Mouse (Mus musculus): ENCODE results near the gene Dnmt1. TPM values are rescaled to one million over a fixed set of nuclear protein-coding genes. Genes with fewer than 3 reads are reported as not detected.

Dnmt1 gene
- total and polyA plus RNA-seq, 3 experiments, result 412 to 1,953 (median 681) TPM

DNA sequence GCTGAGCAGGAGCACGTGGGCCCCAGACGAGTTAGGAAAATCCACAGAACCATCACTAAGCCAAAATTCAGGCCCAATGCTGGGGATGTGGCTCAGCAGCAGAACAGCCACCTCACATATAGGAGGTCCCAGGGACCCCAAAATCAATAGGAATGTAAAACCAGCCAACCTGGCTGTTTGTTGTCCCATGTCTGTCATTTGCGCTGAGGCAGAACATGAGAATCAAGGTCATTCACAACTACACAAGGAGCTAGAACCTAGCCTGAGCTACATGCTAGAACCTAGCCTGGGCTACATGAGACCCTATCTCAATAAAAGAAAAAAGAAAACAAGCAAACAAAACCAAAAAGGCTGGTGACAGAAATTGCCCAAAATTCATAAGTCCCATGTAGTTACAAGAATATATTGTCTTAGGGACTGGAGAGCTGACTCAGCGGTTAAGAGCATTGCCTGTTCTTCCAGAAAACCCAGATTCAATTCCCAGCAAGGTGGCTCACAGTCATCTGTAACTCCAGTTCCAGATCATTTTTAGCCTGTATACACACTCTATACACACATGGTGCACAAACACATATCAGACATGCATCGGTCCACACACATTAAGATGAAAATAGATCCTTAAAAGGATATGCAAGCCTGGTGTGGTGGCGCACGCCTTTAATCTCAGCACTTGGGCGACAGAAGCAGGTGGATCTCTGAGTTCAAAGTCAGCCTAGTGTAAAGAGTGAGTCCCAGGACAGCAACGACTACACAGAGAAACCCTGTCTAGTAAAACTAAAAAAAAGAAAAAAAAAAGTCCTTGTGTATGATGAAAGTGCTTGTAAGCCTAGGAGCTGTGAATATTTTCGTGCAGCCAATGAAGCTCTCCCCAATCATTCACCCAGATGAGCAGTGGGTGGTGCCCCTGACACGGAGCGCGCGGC, 82.3 kb downstream of the Dnmt1 start:
- peaks cover 6 to 17% of the 10 kb centered on the region in 2 experiments for H3K36me3 ChIP-seq (ENCODE audit: control insufficient read depth in 1 of 2, insufficient read depth in 2 of 2, low read length in 2 of 2)
- TF ChIP-seq TBP (IDR thresholded peaks at IDR 0.05; ENCODE audit: low read depth, low read length) (peak; percentile 96), GABPA (IDR thresholded peaks at IDR 0.05; ENCODE audit: low read depth, low read length) (no peak)
- H3K27ac ChIP-seq (ENCODE audit: control insufficient read depth, low read depth, low read length), result peak overlapping the region; percentile 92
- H3K9me3 ChIP-seq (replicated peaks; ENCODE audit: insufficient read depth, low read length), result no peaks in the 10 kb centered on the region
- H3K4me3 ChIP-seq (ENCODE audit: control insufficient read depth in 1 of 2, insufficient read depth in 1 of 2, low read depth in 2 of 2, low read length in 2 of 2), result peak overlapping the region; percentile 54 to 56
- H3K4me1 ChIP-seq (ENCODE audit: control insufficient read depth in 1 of 2, insufficient read depth in 2 of 2, low read length in 2 of 2), result peaks cover 8 to 30% of the 10 kb centered on the region in 2 experiments; a peak in 3 of 4 replicates
- peak overlapping the region; percentile 74 for H3K9ac ChIP-seq (ENCODE audit: control insufficient read depth, low read depth, low read length, poor library complexity, severe bottlenecking)
- H3K79me2 ChIP-seq (ENCODE audit: control insufficient read depth, insufficient read depth, low read length, poor library complexity), result peaks cover 10% of the 10 kb centered on the region
- H3K27me3 ChIP-seq (ENCODE audit: control insufficient read depth in 1 of 2, insufficient read depth in 2 of 2, low read length in 2 of 2), result no peaks in the 10 kb centered on the region
- no peak for DNase-seq (ENCODE audit: low read depth, low spot score)

- DNase-seq (ENCODE audit: low read depth, low spot score), result peak; percentile 61
- TF ChIP-seq MYB (IDR thresholded peaks at IDR 0.05; ENCODE audit: low read depth, low read length), result no peak
- TF ChIP-seq GATA1 (IDR thresholded peaks at IDR 0.05; ENCODE audit: low read depth, low read length), result 0 out of 2 replicates have a peak, but pooled peaks have one; percentile 9
- no peaks in the 10 kb centered on the region for H3K9me3 ChIP-seq (replicated peaks; ENCODE audit: insufficient read depth, low read length)
- peak overlapping the region; percentile 74 for H3K9ac ChIP-seq (ENCODE audit: control insufficient read depth, low read depth, low read length, poor library complexity, severe bottlenecking)
- H3K36me3 ChIP-seq (ENCODE audit: control insufficient read depth in 1 of 2, insufficient read depth in 2 of 2, low read length in 2 of 2), result peaks cover 14 to 25% of the 10 kb centered on the region in 2 experiments
- peak overlapping the region; percentile 54 to 56 for H3K4me3 ChIP-seq (ENCODE audit: control insufficient read depth in 1 of 2, insufficient read depth in 1 of 2, low read depth in 2 of 2, low read length in 2 of 2)
- peaks cover 10% of the 10 kb centered on the region for H3K79me2 ChIP-seq (ENCODE audit: control insufficient read depth, insufficient read depth, low read length, poor library complexity)
- no peaks in the 10 kb centered on the region for H3K27me3 ChIP-seq (ENCODE audit: control insufficient read depth in 1 of 2, insufficient read depth in 2 of 2, low read length in 2 of 2)
- peaks cover 17 to 39% of the 10 kb centered on the region in 2 experiments for H3K4me1 ChIP-seq (ENCODE audit: control insufficient read depth in 1 of 2, insufficient read depth in 2 of 2, low read length in 2 of 2)
- peak overlapping the region; percentile 92 for H3K27ac ChIP-seq (ENCODE audit: control insufficient read depth, low read depth, low read length)
Observed at GRCm38 (mm10) chr9:20876318-20877117, 83.2 kb downstream of the Dnmt1 start.

GRCm38 (mm10) chr9:20875021-20875790, 84.5 kb downstream of the Dnmt1 start:
- no peaks in the 10 kb centered on the region for H3K9me3 ChIP-seq (replicated peaks; ENCODE audit: insufficient read depth, low read length)
- peaks cover 12% of the 10 kb centered on the region for H3K79me2 ChIP-seq (ENCODE audit: control insufficient read depth, insufficient read depth, low read length, poor library complexity)
- H3K36me3 ChIP-seq (ENCODE audit: control insufficient read depth in 1 of 2, insufficient read depth in 2 of 2, low read length in 2 of 2), result peaks cover 22 to 33% of the 10 kb centered on the region in 2 experiments
- no peak overlapping the region for H3K4me3 ChIP-seq (ENCODE audit: control insufficient read depth in 1 of 2, insufficient read depth in 1 of 2, low read depth in 2 of 2, low read length in 2 of 2)
- DNase-seq (ENCODE audit: low read depth, low spot score), result peak; percentile 80
- H3K4me1 ChIP-seq (ENCODE audit: control insufficient read depth in 1 of 2, insufficient read depth in 2 of 2, low read length in 2 of 2), result peaks cover 17 to 52% of the 10 kb centered on the region in 2 experiments
- no peak overlapping the region for H3K27ac ChIP-seq (ENCODE audit: control insufficient read depth, low read depth, low read length)
- TF ChIP-seq POLR2A (IDR thresholded peaks at IDR 0.05; ENCODE audit: control insufficient read depth in 1 of 2, insufficient read depth in 1 of 2, low read depth in 1 of 2, low read length in 2 of 2, poor library complexity in 1 of 2) (peak in 1 of 2 experiments; percentile 44; a peak in 2 of 4 replicates), CTCF (IDR thresholded peaks at IDR 0.05 in 2 of 3, conservative IDR thresholded peaks at IDR 0.05 in 1 of 3; ENCODE audit: control insufficient read depth in 1 of 3, insufficient read depth in 1 of 3, low read depth in 2 of 3, low read length in 3 of 3, poor library complexity in 1 of 3, severe bottlenecking in 1 of 3) (no peak), MAFK (IDR thresholded peaks at IDR 0.05; ENCODE audit: borderline replicate concordance, low read depth, low read length) (no peak), UBTF (IDR thresholded peaks at IDR 0.05; ENCODE audit: borderline replicate concordance, insufficient read depth, low read depth, low read length) (no peak), MYC (IDR thresholded peaks at IDR 0.05; ENCODE audit: low read depth, low read length) (no peak), EP300 (IDR thresholded peaks at IDR 0.05; ENCODE audit: low read depth in 1 of 2, low read length in 2 of 2) (no peak), ZMIZ1 (IDR thresholded peaks at IDR 0.05; ENCODE audit: low read depth, low read length) (no peak), ETS1 (IDR thresholded peaks at IDR 0.05; ENCODE audit: low read depth, low read length) (no peak), MAX (IDR thresholded peaks at IDR 0.05; ENCODE audit: low read length) (no peak), GATA1 (IDR thresholded peaks at IDR 0.05; ENCODE audit: low read depth, low read length) (no peak), TAL1 (IDR thresholded peaks at IDR 0.05; ENCODE audit: low read length) (no peak), TCF12 (IDR thresholded peaks at IDR 0.05; ENCODE audit: low read depth, low read length) (no peak), POLR2AphosphoS5 (IDR thresholded peaks at IDR 0.05; ENCODE audit: borderline replicate concordance, low read depth, low read length) (0 out of 2 replicates have a peak, but pooled peaks have one; percentile 44), RAD21 (IDR thresholded peaks at IDR 0.05; ENCODE audit: low read depth, low read length) (no peak)
- no peaks in the 10 kb centered on the region for H3K27me3 ChIP-seq (ENCODE audit: control insufficient read depth in 1 of 2, insufficient read depth in 2 of 2, low read length in 2 of 2)
- no peak overlapping the region for H3K9ac ChIP-seq (ENCODE audit: control insufficient read depth, low read depth, low read length, poor library complexity, severe bottlenecking)
